Mouse (Mus musculus) liver, embryonic 16.5 days (tissue): ENCODE data around the gene Chn2. TPM values are rescaled to one million over a fixed set of nuclear protein-coding genes. Genes with fewer than 3 reads are reported as not detected.

Source experiments
- ATAC-seq: fragments of 200-750 bp; cut with Nextera tagmentation; 2 replicates; pipeline ENCODE4 v1.8.0; 2017; ENCODE audit warnings: low read depth, mild to moderate bottlenecking, moderate number of reproducible peaks, moderate library complexity
- H3K27ac ChIP-seq: fragments of 300-500 bp; sonication (generic); 2 replicates; pipeline ENCODE4 v1.5.1; 2014; ENCODE audit warnings: mild to moderate bottlenecking, low read length
- H3K27me3 ChIP-seq: fragments of 300-500 bp; sonication (generic); 2 replicates; pipeline ENCODE4 v1.6.1; 2014; ENCODE audit warnings: low read depth, low read length, mixed read lengths; ENCODE audit not compliant: control insufficient read depth, insufficient read depth
- H3K36me3 ChIP-seq: fragments of 300-500 bp; sonication (generic); 2 replicates; pipeline ENCODE4 v1.6.1; 2014; ENCODE audit warnings: mild to moderate bottlenecking; ENCODE audit not compliant: control insufficient read depth, insufficient read depth
- H3K4me1 ChIP-seq: fragments of 300-500 bp; sonication (generic); 2 replicates; pipeline ENCODE4 v1.6.1; 2014; ENCODE audit warnings: low read depth, low read length, mixed read lengths; ENCODE audit not compliant: control insufficient read depth
- H3K4me2 ChIP-seq: fragments of 300-500 bp; sonication (generic); 2 replicates; pipeline ENCODE4 v1.6.1; 2014; ENCODE audit warnings: low read depth, low read length, mixed read lengths
- H3K4me3 ChIP-seq: fragments of 300-500 bp; sonication (generic); 2 replicates; pipeline ENCODE4 v1.5.1; 2014; ENCODE audit warnings: low read depth, mild to moderate bottlenecking, low read length
- H3K9ac ChIP-seq: fragments of 300-500 bp; sonication (generic); 2 replicates; pipeline ENCODE4 v1.6.1; 2014; ENCODE audit warnings: low read depth, low read length
- H3K9me3 ChIP-seq: fragments of 300-500 bp; sonication (generic); replicated peaks from 2 replicates; pipeline ENCODE4 v1.6.1; 2016; ENCODE audit warnings: low read length; ENCODE audit not compliant: control insufficient read depth
- WGBS: fragments of 180-500 bp; shearing (Covaris S2); extraction: QIAGEN DNeasy Blood & Tissue Kit; methylation state at CpG from one replicate; pipeline ENCODE4 v1.1.7; 2014; ENCODE audit not compliant: insufficient replicate concordance; 5-methylcytosine and 5-hydroxymethylcytosine counted together
- polyA plus RNA-seq: library from polyadenylated mRNA; unstranded; fragments of >200 nt; fragmentation: Nextera tagmentation; extraction: Ambion mirVana; gene quantifications from 2 replicates; pipeline ENCODE4 v1.2.1, GENCODE M21; 2015

Chn2 gene
- polyA plus RNA-seq, 1 experiment from 2014 or later: 4.2 TPM

GRCm38 (mm10) chr6:54205471-54205870 is 166.1 kb downstream of the Chn2 start:
- no peak overlapping the region for H3K27ac ChIP-seq
- H3K4me3 ChIP-seq: no peak overlapping the region
- H3K36me3 ChIP-seq: no peaks in the 10 kb centered on the region
- H3K27me3 ChIP-seq: no peaks in the 10 kb centered on the region
- no peak overlapping the region for H3K9ac ChIP-seq
- H3K9me3 ChIP-seq: no peaks in the 10 kb centered on the region
- no peak overlapping the region for H3K4me2 ChIP-seq
- ATAC-seq: no peak
- WGBS: 67% methylated on average over 5 of the region's 5 CpGs
- H3K4me1 ChIP-seq: no peaks in the 10 kb centered on the region; the same call in 1 of the 2 replicates

GRCm38 (mm10) chr6:54206221-54206738 is 166.9 kb downstream of the Chn2 start:
- Histone ChIP-seq H3K27ac (no peak overlapping the region), H3K4me2 (no peak overlapping the region), H3K27me3 (no peaks in the 10 kb centered on the region), H3K4me3 (no peak overlapping the region), H3K4me1 (no peaks in the 10 kb centered on the region; the same call in 1 of the 2 replicates), H3K9me3 (no peaks in the 10 kb centered on the region), H3K36me3 (no peaks in the 10 kb centered on the region), H3K9ac (no peak overlapping the region)
- WGBS: 67% methylated on average over 6 of the region's 6 CpGs
- no peak for ATAC-seq

GRCm38 (mm10) chr6:54208786-54209185 is 169.4 kb downstream of the Chn2 start:
- no peaks in the 10 kb centered on the region for H3K9me3 ChIP-seq
- no peaks in the 10 kb centered on the region for H3K4me1 ChIP-seq
- no peak overlapping the region for H3K4me3 ChIP-seq
- no peaks in the 10 kb centered on the region for H3K36me3 ChIP-seq
- H3K4me2 ChIP-seq: no peak overlapping the region
- WGBS: 73% methylated on average over 8 of the region's 8 CpGs
- no peaks in the 10 kb centered on the region for H3K27me3 ChIP-seq
- ATAC-seq: no peak
- H3K9ac ChIP-seq: no peak overlapping the region
- no peak overlapping the region for H3K27ac ChIP-seq

- 61% methylated on average over 4 of the region's 4 CpGs for WGBS
- no peak overlapping the region for H3K4me2 ChIP-seq
- no peaks in the 10 kb centered on the region for H3K27me3 ChIP-seq
- H3K9me3 ChIP-seq: no peaks in the 10 kb centered on the region
- H3K4me1 ChIP-seq: no peaks in the 10 kb centered on the region; the same call in 1 of the 2 replicates
- no peak overlapping the region for H3K9ac ChIP-seq
- no peak overlapping the region for H3K4me3 ChIP-seq
- no peaks in the 10 kb centered on the region for H3K36me3 ChIP-seq
- no peak overlapping the region for H3K27ac ChIP-seq
- no peak for ATAC-seq
Observed at GRCm38 (mm10) chr6:54210971-54211370, 171.6 kb downstream of the Chn2 start.

- no peaks in the 10 kb centered on the region; the same call in 1 of the 2 replicates for H3K4me1 ChIP-seq
- no peak overlapping the region for H3K4me2 ChIP-seq
- ATAC-seq: no peak
- no peak overlapping the region for H3K27ac ChIP-seq
- no peaks in the 10 kb centered on the region for H3K27me3 ChIP-seq
- H3K36me3 ChIP-seq: no peaks in the 10 kb centered on the region
- WGBS: 61% methylated on average over 7 of the region's 7 CpGs
- no peaks in the 10 kb centered on the region for H3K9me3 ChIP-seq
- H3K9ac ChIP-seq: no peak overlapping the region
- H3K4me3 ChIP-seq: no peak overlapping the region
Observed at GRCm38 (mm10) chr6:54211939-54212338, 172.6 kb downstream of the Chn2 start.

- Histone ChIP-seq H3K4me2 (no peak overlapping the region), H3K9me3 (no peaks in the 10 kb centered on the region), H3K4me3 (no peak overlapping the region), H3K9ac (no peak overlapping the region), H3K27ac (no peak overlapping the region), H3K36me3 (no peaks in the 10 kb centered on the region), H3K4me1 (no peaks in the 10 kb centered on the region; the same call in 1 of the 2 replicates), H3K27me3 (no peaks in the 10 kb centered on the region)
- WGBS: 62% methylated on average over 7 of the region's 7 CpGs
- no peak for ATAC-seq
Observed at GRCm38 (mm10) chr6:54213743-54214142, 174.4 kb downstream of the Chn2 start.

GRCm38 (mm10) chr6:54215636-54216035 is 176.3 kb downstream of the Chn2 start:
- H3K36me3 ChIP-seq: no peaks in the 10 kb centered on the region
- H3K9ac ChIP-seq: no peak overlapping the region
- no peak overlapping the region for H3K4me2 ChIP-seq
- H3K9me3 ChIP-seq: no peaks in the 10 kb centered on the region
- no peaks in the 10 kb centered on the region for H3K27me3 ChIP-seq
- H3K27ac ChIP-seq: no peak overlapping the region
- 63% methylated on average over 8 of the region's 8 CpGs for WGBS
- no peak overlapping the region for H3K4me3 ChIP-seq
- H3K4me1 ChIP-seq: no peaks in the 10 kb centered on the region; the same call in 1 of the 2 replicates
- no peak for ATAC-seq

GRCm38 (mm10) chr6:54216512-54216911 is 177.2 kb downstream of the Chn2 start:
- Histone ChIP-seq H3K36me3 (no peaks in the 10 kb centered on the region), H3K27ac (no peak overlapping the region), H3K4me2 (no peak overlapping the region), H3K9me3 (no peaks in the 10 kb centered on the region), H3K27me3 (no peaks in the 10 kb centered on the region), H3K9ac (no peak overlapping the region), H3K4me3 (no peak overlapping the region), H3K4me1 (no peaks in the 10 kb centered on the region; the same call in 1 of the 2 replicates)
- WGBS: 66% methylated on average over 5 of the region's 5 CpGs
- ATAC-seq: no peak

GRCm38 (mm10) chr6:54220124-54220523 is 180.8 kb downstream of the Chn2 start:
- Histone ChIP-seq H3K4me3 (no peak overlapping the region), H3K4me2 (no peak overlapping the region), H3K27me3 (no peaks in the 10 kb centered on the region), H3K36me3 (no peaks in the 10 kb centered on the region), H3K9ac (no peak overlapping the region), H3K9me3 (no peaks in the 10 kb centered on the region), H3K27ac (no peak overlapping the region), H3K4me1 (no peaks in the 10 kb centered on the region; the same call in 1 of the 2 replicates)
- WGBS: 57% methylated on average over 14 of the region's 14 CpGs
- ATAC-seq: no peak
